Mouse (Mus musculus): ENCODE data around the gene Stkld1. TPM values are rescaled to one million over a fixed set of nuclear protein-coding genes. Genes with fewer than 3 reads are reported as not detected.

Stkld1 gene
- polyA plus RNA-seq, 1 experiment from 2014 or later: not detected

GRCm38 (mm10) chr2:26980361-26980760 is 46.5 kb downstream of the Stkld1 start:
- ATAC-seq (replicated peaks; ENCODE audit: low FRiP score): no peak
- Histone ChIP-seq H3K27ac (no peak overlapping the region), H3K36me3 (no peaks in the 10 kb centered on the region), H3K4me2 (no peak overlapping the region), H3K9ac (no peak overlapping the region), H3K9me3 (replicated peaks) (no peaks in the 10 kb centered on the region), H3K4me3 (replicated peaks) (no peak overlapping the region), H3K27me3 (no peaks in the 10 kb centered on the region), H3K4me1 (no peaks in the 10 kb centered on the region)
- WGBS: 85% methylated on average over 1 of the region's 1 CpGs

GRCm38 (mm10) chr2:26984179-26984578 is 50.3 kb downstream of the Stkld1 start:
- H3K27me3 ChIP-seq: no peaks in the 10 kb centered on the region
- no peak overlapping the region for H3K9ac ChIP-seq
- H3K36me3 ChIP-seq: no peaks in the 10 kb centered on the region
- H3K9me3 ChIP-seq (replicated peaks): no peaks in the 10 kb centered on the region
- H3K27ac ChIP-seq: no peak overlapping the region
- H3K4me1 ChIP-seq: no peaks in the 10 kb centered on the region
- WGBS: 68% methylated on average over 2 of the region's 2 CpGs
- ATAC-seq (replicated peaks; ENCODE audit: low FRiP score): no peak
- no peak overlapping the region for H3K4me2 ChIP-seq
- no peak overlapping the region for H3K4me3 ChIP-seq (replicated peaks)

DNA sequence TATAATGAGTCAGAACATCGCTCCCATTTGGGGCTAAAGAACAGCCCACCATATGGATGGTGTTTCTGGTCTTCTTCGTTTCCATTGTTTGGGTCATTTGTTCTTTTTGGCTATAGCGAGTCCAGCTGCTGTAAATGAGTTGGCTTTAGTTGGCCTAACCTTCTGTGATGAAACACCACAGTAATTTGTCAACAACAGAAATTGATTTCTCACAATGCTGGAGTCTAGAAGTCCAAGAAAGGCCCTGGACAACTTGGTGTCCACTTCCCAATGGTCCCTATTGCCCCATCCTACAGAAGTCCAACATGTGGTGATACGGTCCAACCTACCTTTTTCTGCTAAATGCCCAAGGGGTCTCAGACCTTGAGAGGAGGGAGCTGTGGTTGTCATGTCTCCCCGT is 50.8 kb downstream of the Stkld1 start:
- Histone ChIP-seq H3K9ac (no peak overlapping the region), H3K27me3 (no peaks in the 10 kb centered on the region), H3K4me1 (no peaks in the 10 kb centered on the region), H3K9me3 (replicated peaks) (no peaks in the 10 kb centered on the region), H3K4me3 (replicated peaks) (no peak overlapping the region), H3K27ac (no peak overlapping the region), H3K36me3 (no peaks in the 10 kb centered on the region), H3K4me2 (no peak overlapping the region)
- no peak for ATAC-seq (replicated peaks; ENCODE audit: low FRiP score)
- WGBS: 89% methylated on average over 5 of the region's 5 CpGs

- Histone ChIP-seq H3K9ac (no peak overlapping the region), H3K4me3 (replicated peaks) (no peak overlapping the region), H3K4me1 (no peaks in the 10 kb centered on the region), H3K27ac (no peak overlapping the region), H3K9me3 (replicated peaks) (no peaks in the 10 kb centered on the region), H3K27me3 (no peaks in the 10 kb centered on the region), H3K4me2 (no peak overlapping the region), H3K36me3 (no peaks in the 10 kb centered on the region)
- WGBS: 74% methylated on average over 3 of the region's 3 CpGs
- ATAC-seq (replicated peaks; ENCODE audit: low FRiP score): no peak
Measured at GRCm38 (mm10) chr2:26993936-26994335, 60.1 kb downstream of the Stkld1 start.

GRCm38 (mm10) chr2:26997498-26997897 is 63.7 kb downstream of the Stkld1 start:
- Histone ChIP-seq H3K9me3 (replicated peaks) (no peaks in the 10 kb centered on the region), H3K4me2 (no peak overlapping the region), H3K9ac (no peak overlapping the region), H3K4me1 (no peaks in the 10 kb centered on the region), H3K27ac (no peak overlapping the region), H3K36me3 (no peaks in the 10 kb centered on the region), H3K27me3 (no peaks in the 10 kb centered on the region), H3K4me3 (replicated peaks) (no peak overlapping the region)
- 90% methylated on average over 1 of the region's 1 CpGs for WGBS
- no peak for ATAC-seq (replicated peaks; ENCODE audit: low FRiP score)

- H3K9me3 ChIP-seq (replicated peaks): no peaks in the 10 kb centered on the region
- no peak overlapping the region for H3K27ac ChIP-seq
- H3K27me3 ChIP-seq: no peaks in the 10 kb centered on the region
- H3K4me1 ChIP-seq: no peaks in the 10 kb centered on the region
- H3K4me3 ChIP-seq (replicated peaks): no peak overlapping the region
- no peak overlapping the region for H3K9ac ChIP-seq
- no peak for ATAC-seq (replicated peaks; ENCODE audit: low FRiP score)
- no peaks in the 10 kb centered on the region for H3K36me3 ChIP-seq
- WGBS: 94% methylated on average over 7 of the region's 7 CpGs
- no peak overlapping the region for H3K4me2 ChIP-seq
Measured at GRCm38 (mm10) chr2:26997993-26998392, 64.1 kb downstream of the Stkld1 start.

Other genes with a start within 250 kb of the Stkld1 start
- gene Abo, start 69.1 kb upstream of the Stkld1 start, polyA plus RNA-seq (2015; fragmentation: Nextera tagmentation; extraction: Ambion mirVana): not detected in 2 replicates
- gene Surf6, start 31.2 kb upstream of the Stkld1 start, polyA plus RNA-seq (2015; fragmentation: Nextera tagmentation; extraction: Ambion mirVana): 31.2 and 31.5 TPM in 2 replicates
- 56.0 and 59.0 TPM in 2 replicates for gene Med22, start 23.4 kb upstream of the Stkld1 start, polyA plus RNA-seq (2015; fragmentation: Nextera tagmentation; extraction: Ambion mirVana)
- 640 and 684 TPM in 2 replicates for gene Rpl7a, start 23.3 kb upstream of the Stkld1 start, polyA plus RNA-seq (2015; fragmentation: Nextera tagmentation; extraction: Ambion mirVana)
- 45.4 and 46.4 TPM in 2 replicates for gene Surf2, start 17.7 kb upstream of the Stkld1 start, polyA plus RNA-seq (2015; fragmentation: Nextera tagmentation; extraction: Ambion mirVana)
- 55.2 and 58.1 TPM in 2 replicates for gene Surf1, start 17.5 kb upstream of the Stkld1 start, polyA plus RNA-seq (2015; fragmentation: Nextera tagmentation; extraction: Ambion mirVana)
- gene Surf4, start 119 bp upstream of the Stkld1 start, polyA plus RNA-seq (2015; fragmentation: Nextera tagmentation; extraction: Ambion mirVana): 224 and 227 TPM in 2 replicates
- 49.7 and 50.1 TPM in 2 replicates for gene Rexo4, start 30.3 kb downstream of the Stkld1 start, polyA plus RNA-seq (2015; fragmentation: Nextera tagmentation; extraction: Ambion mirVana)
- gene Adamts13, start 39.4 kb downstream of the Stkld1 start, polyA plus RNA-seq (2015; fragmentation: Nextera tagmentation; extraction: Ambion mirVana): 0.06 and 0.26 TPM in 2 replicates
- gene Cacfd1, start 75.9 kb downstream of the Stkld1 start, polyA plus RNA-seq (2015; fragmentation: Nextera tagmentation; extraction: Ambion mirVana): 61.0 and 66.1 TPM in 2 replicates
- 0.31 and 0.96 TPM in 2 replicates for gene Slc2a6, start 94.0 kb downstream of the Stkld1 start, polyA plus RNA-seq (2015; fragmentation: Nextera tagmentation; extraction: Ambion mirVana)
- gene Mymk, start 138.1 kb downstream of the Stkld1 start, polyA plus RNA-seq (2015; fragmentation: Nextera tagmentation; extraction: Ambion mirVana): 3.4 and 5.3 TPM in 2 replicates
- gene Adamtsl2, start 145.3 kb downstream of the Stkld1 start, polyA plus RNA-seq (2015; fragmentation: Nextera tagmentation; extraction: Ambion mirVana): 1.3 and 1.7 TPM in 2 replicates
- gene Fam163b, start 208.4 kb downstream of the Stkld1 start, polyA plus RNA-seq (2015; fragmentation: Nextera tagmentation; extraction: Ambion mirVana): 0.18 and 0.30 TPM in 2 replicates
- 3.5 and 19.1 TPM in 2 replicates for gene Dbh, start 231.2 kb downstream of the Stkld1 start, polyA plus RNA-seq (2015; fragmentation: Nextera tagmentation; extraction: Ambion mirVana)